Mouse (Mus musculus) MEL (cell line): Measurements from ENCODE around the gene Zfp385b. TPM values are rescaled to one million over a fixed set of nuclear protein-coding genes. Genes with fewer than 3 reads are reported as not detected.

Source experiments
- DNase-seq: peaks from one replicate; pipeline ENCODE4 v3.0.0; 2011; ENCODE audit warnings: low read depth, low spot score
- H3K27ac ChIP-seq: 2 replicates; pipeline ENCODE4 v1.5.1; 2012; ENCODE audit warnings: low read depth, mild to moderate bottlenecking, control low read depth, low read length, moderate library complexity; ENCODE audit not compliant: control insufficient read depth
- H3K27me3 ChIP-seq, 2 experiments: fragments of 150-350 bp in 1 of 2; sonication (generic) in 1 of 2; 2 replicates each; pipeline ENCODE4 v1.6.1; 2012; ENCODE audit warnings: low read length in 2 of 2, mild to moderate bottlenecking in 2 of 2, improper control_type of control experiment in 1 of 2, moderate library complexity in 1 of 2; ENCODE audit not compliant: insufficient read depth in 2 of 2, control insufficient read depth in 1 of 2
- H3K36me3 ChIP-seq, 2 experiments: 2 replicates each; pipeline ENCODE4 v1.6.1; 2012 to 2014; ENCODE audit warnings: low read length in 2 of 2, improper control_type of control experiment in 1 of 2, inconsistent platforms in 1 of 2, mild to moderate bottlenecking in 1 of 2; ENCODE audit not compliant: insufficient read depth in 2 of 2, control insufficient read depth in 1 of 2
- H3K4me1 ChIP-seq, 2 experiments: fragments of 150-350 bp in 1 of 2; sonication (generic) in 1 of 2; 2 replicates each; pipeline ENCODE4 v1.6.1; 2012; ENCODE audit warnings: low read length in 2 of 2, improper control_type of control experiment in 1 of 2, mild to moderate bottlenecking in 1 of 2; ENCODE audit not compliant: insufficient read depth in 2 of 2, control insufficient read depth in 1 of 2
- H3K4me3 ChIP-seq, 2 experiments: fragments of 150-350 bp in 1 of 2; sonication (generic) in 1 of 2; 2 replicates each; pipeline ENCODE4 v1.5.1; 2012; ENCODE audit warnings: low read depth in 2 of 2, low read length in 2 of 2, mild to moderate bottlenecking in 2 of 2, moderate library complexity in 2 of 2, control low read depth in 1 of 2, improper control_type of control experiment in 1 of 2; ENCODE audit not compliant: control insufficient read depth in 1 of 2, insufficient read depth in 1 of 2
- H3K79me2 ChIP-seq: 2 replicates; pipeline ENCODE4 v1.6.1; 2012; ENCODE audit warnings: mild to moderate bottlenecking, low read length, moderate library complexity; ENCODE audit not compliant: control insufficient read depth, poor library complexity, insufficient read depth
- H3K9ac ChIP-seq: 2 replicates; pipeline ENCODE4 v1.6.1; 2012; ENCODE audit warnings: low read depth, mild to moderate bottlenecking, control low read depth, low read length, moderate library complexity; ENCODE audit not compliant: control insufficient read depth, poor library complexity, severe bottlenecking
- H3K9me3 ChIP-seq: fragments of 150-350 bp; sonication (generic); replicated peaks from 2 replicates; pipeline ENCODE4 v1.6.1; 2012; ENCODE audit warnings: mild to moderate bottlenecking, low read length, improper control_type of control experiment, moderate library complexity; ENCODE audit not compliant: insufficient read depth
- BHLHE40 ChIP-seq: IDR thresholded peaks from 2 replicates; pipeline ENCODE4 v1.6.1; 2012; ENCODE audit warnings: low read depth, mild to moderate bottlenecking, inconsistent platforms, low read length, improper control_type of control experiment, borderline replicate concordance
- CTCF ChIP-seq, 3 experiments: IDR thresholded peaks in 2 of 3; conservative IDR thresholded peaks in 1 of 3; 2 replicates each; pipeline ENCODE4 v1.5.1; 2011 to 2012; ENCODE audit warnings: low read length in 3 of 3, low read depth in 2 of 3, mild to moderate bottlenecking in 2 of 3, improper control_type of control experiment in 1 of 3, inconsistent platforms in 1 of 3, mixed read lengths in 1 of 3, moderate library complexity in 1 of 3; ENCODE audit not compliant: control insufficient read depth in 1 of 3, insufficient read depth in 1 of 3, poor library complexity in 1 of 3, severe bottlenecking in 1 of 3
- E2F4 ChIP-seq: IDR thresholded peaks from 2 replicates; pipeline ENCODE4 v1.6.1; 2011; ENCODE audit warnings: low read depth, low read length, improper control_type of control experiment, borderline replicate concordance
- ELF1 ChIP-seq: IDR thresholded peaks from 2 replicates; pipeline ENCODE4 v1.6.1; 2014; ENCODE audit warnings: low read depth, mild to moderate bottlenecking, inconsistent platforms, low read length, improper control_type of control experiment, moderate library complexity
- EP300 ChIP-seq, 2 experiments: IDR thresholded peaks; 2 replicates each; pipeline ENCODE4 v1.6.1; 2011; ENCODE audit warnings: improper control_type of control experiment in 2 of 2, low read length in 2 of 2, low read depth in 1 of 2, mild to moderate bottlenecking in 1 of 2
- KAT2A ChIP-seq: conservative IDR thresholded peaks from 2 replicates; pipeline ENCODE4 v1.6.1; 2012; ENCODE audit warnings: low read depth, low read length, improper control_type of control experiment, inconsistent platforms
- MAFK ChIP-seq: IDR thresholded peaks from 2 replicates; pipeline ENCODE4 v1.6.1; 2011; ENCODE audit warnings: low read depth, mild to moderate bottlenecking, low read length, improper control_type of control experiment, borderline replicate concordance
- MAX ChIP-seq: IDR thresholded peaks from 2 replicates; pipeline ENCODE4 v1.6.1; 2011; ENCODE audit warnings: low read length, improper control_type of control experiment
- MAZ ChIP-seq: IDR thresholded peaks from 2 replicates; pipeline ENCODE4 v1.6.1; 2012; ENCODE audit warnings: low read depth, mild to moderate bottlenecking, inconsistent platforms, low read length, improper control_type of control experiment
- MEF2A ChIP-seq: IDR thresholded peaks from 2 replicates; pipeline ENCODE4 v1.6.1; 2014; ENCODE audit warnings: low read depth, mild to moderate bottlenecking, inconsistent platforms, low read length, improper control_type of control experiment; ENCODE audit not compliant: poor library complexity, insufficient replicate concordance, severe bottlenecking; ENCODE audit errors: extremely low read depth
- MYB ChIP-seq: IDR thresholded peaks from 2 replicates; pipeline ENCODE4 v1.6.1; 2011; ENCODE audit warnings: mild to moderate bottlenecking, low read depth, low read length, improper control_type of control experiment
- SIN3A ChIP-seq: IDR thresholded peaks from 2 replicates; pipeline ENCODE4 v1.6.1; 2012; ENCODE audit warnings: low read length, improper control_type of control experiment, inconsistent platforms
- TAL1 ChIP-seq: IDR thresholded peaks from 2 replicates; pipeline ENCODE4 v1.6.1; 2012; ENCODE audit warnings: mild to moderate bottlenecking, inconsistent platforms, low read length, moderate library complexity, mixed read lengths
- TBP ChIP-seq: IDR thresholded peaks from 2 replicates; pipeline ENCODE4 v1.8.0; 2011; ENCODE audit warnings: low read depth, low read length, improper control_type of control experiment
- TCF12 ChIP-seq: IDR thresholded peaks from 2 replicates; pipeline ENCODE4 v1.6.1; 2014; ENCODE audit warnings: low read depth, mild to moderate bottlenecking, inconsistent platforms, low read length, improper control_type of control experiment, moderate library complexity
- ZC3H11A ChIP-seq: IDR thresholded peaks from 2 replicates; pipeline ENCODE4 v1.6.1; 2012; ENCODE audit warnings: low read depth, mild to moderate bottlenecking, inconsistent platforms, low read length, improper control_type of control experiment
- ZKSCAN1 ChIP-seq: IDR thresholded peaks from 2 replicates; pipeline ENCODE4 v1.6.1; 2012; ENCODE audit warnings: low read depth, mild to moderate bottlenecking, inconsistent platforms, low read length, improper control_type of control experiment, moderate library complexity
- polyA plus RNA-seq, 2 experiments: library from polyadenylated mRNA; stranded (reverse) in 1 of 2; unstranded in 1 of 2; fragments of >175 nt in 1 of 2; fragments of >200 nt in 1 of 2; gene quantifications; 2 replicates each; pipeline versions ENCODE4 v1.2.1 to v1.2.4; 2012; ENCODE audit warnings: low replicate concordance in 2 of 2, low read depth in 1 of 2; ENCODE audit not compliant: insufficient read length in 2 of 2, insufficient read depth in 1 of 2, missing spikeins in 1 of 2
- total RNA-seq: library from RNA; depleted of rRNA; stranded (reverse); fragments of 300-350 nt; gene quantifications from 2 replicates; pipeline ENCODE4 v1.2.3, GENCODE M21; 2012

The Zfp385b gene
- total and polyA plus RNA-seq, 3 experiments, result not detected

DNA sequence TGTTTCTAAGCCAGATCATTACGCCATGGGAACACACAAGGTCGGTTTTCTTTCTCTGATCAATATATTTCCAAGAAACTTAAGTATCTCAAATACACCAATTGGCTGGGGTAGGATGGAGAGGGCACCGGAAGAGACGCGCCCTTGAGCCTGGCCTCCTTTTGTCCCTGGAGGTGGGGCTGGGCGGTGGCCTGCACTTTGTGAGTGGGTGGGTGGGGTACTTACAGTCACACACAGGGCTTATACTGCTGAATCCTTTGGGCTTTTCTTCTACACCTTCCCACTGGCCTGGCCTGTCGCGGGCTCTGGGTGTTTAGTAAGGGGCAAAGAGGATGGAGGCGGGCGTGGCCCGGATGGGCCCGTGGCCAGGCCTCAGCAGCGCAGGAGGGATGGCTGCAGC is 407.8 kb downstream of the Zfp385b start:
- Histone ChIP-seq H3K79me2 (no peaks in the 10 kb centered on the region), H3K4me1 (no peaks in the 10 kb centered on the region), H3K9ac (no peak overlapping the region), H3K36me3 (no peaks in the 10 kb centered on the region), H3K4me3 (no peak overlapping the region), H3K9me3 (no peaks in the 10 kb centered on the region), H3K27me3 (no peaks in the 10 kb centered on the region), H3K27ac (no peak overlapping the region)
- no peak for TF ChIP-seq TBP
- no peak for TF ChIP-seq MAX
- no peak for TF ChIP-seq ZKSCAN1
- TF ChIP-seq SIN3A, result no peak
- TF ChIP-seq MYB, result no peak
- no peak for TF ChIP-seq BHLHE40
- no peak for TF ChIP-seq ELF1
- no peak for DNase-seq

DNA sequence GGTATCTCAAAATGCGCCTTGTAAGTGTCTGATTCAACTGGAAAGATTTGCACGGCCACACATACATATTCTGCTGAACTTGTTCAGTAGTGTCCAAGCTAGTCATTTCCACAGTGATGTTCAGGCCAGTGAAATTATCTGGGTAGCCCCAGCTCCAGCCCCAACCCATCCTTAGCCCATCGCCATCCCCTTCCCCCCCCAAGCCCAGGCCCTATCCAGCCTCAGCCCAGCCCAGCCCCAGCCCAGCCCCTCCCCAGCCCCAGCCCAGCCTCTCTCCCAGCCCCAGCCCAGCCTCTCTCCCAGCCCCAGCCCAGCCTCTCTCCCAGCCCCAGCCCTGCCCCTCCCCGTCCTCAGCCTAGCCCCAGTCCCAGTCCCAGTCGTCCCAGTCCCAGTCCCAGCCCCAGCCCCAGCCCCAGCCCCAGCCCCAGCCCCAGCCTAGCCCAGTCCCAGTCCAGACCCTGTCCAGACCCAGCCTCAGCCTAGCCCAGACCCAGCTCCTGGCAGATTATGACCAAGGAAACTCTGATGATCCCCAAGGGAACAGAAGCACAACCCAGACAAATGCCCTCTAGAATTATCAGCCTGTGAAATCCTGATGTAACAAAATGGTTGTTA is 409.8 kb downstream of the Zfp385b start:
- TF ChIP-seq KAT2A, result no peak
- no peak for TF ChIP-seq ZC3H11A
- no peak for TF ChIP-seq E2F4
- no peak for TF ChIP-seq MAZ
- TF ChIP-seq MEF2A, result no peak
- TF ChIP-seq TAL1, result no peak
- Histone ChIP-seq H3K4me1 (no peaks in the 10 kb centered on the region), H3K36me3 (no peaks in the 10 kb centered on the region)

DNA sequence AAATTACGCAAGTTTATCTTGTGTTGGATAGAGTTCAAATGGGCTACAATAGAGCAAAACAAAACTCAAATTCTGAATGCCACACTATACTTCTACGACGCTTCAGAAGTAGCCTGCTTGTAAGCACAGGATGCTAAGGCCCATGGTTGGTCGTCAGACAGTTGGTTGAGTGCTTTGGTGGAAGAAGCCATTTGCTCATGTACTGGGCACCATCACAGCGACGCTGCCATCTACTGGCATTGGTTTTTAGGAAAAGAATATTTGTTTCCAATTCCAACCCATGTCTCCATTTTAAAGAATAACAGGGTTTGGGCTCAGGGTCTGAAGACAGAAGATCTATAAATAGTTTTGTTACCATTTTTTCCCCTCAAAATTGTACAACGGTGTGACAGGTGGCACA is 410.5 kb downstream of the Zfp385b start:
- no peak for DNase-seq
- H3K27ac ChIP-seq, result no peak overlapping the region
- no peaks in the 10 kb centered on the region for H3K36me3 ChIP-seq
- H3K79me2 ChIP-seq, result no peaks in the 10 kb centered on the region
- no peak for TF ChIP-seq EP300 (IDR thresholded peaks at IDR 0.05; ENCODE audit: low read depth in 1 of 2, low read length in 2 of 2)
- no peak for TF ChIP-seq ZKSCAN1
- TF ChIP-seq MAX, result no peak
- 0 out of 6 replicates have a peak, but pooled peaks of 1 of the 3 experiments have one; percentile 4 for TF ChIP-seq CTCF (IDR thresholded peaks at IDR 0.05 in 2 of 3, conservative IDR thresholded peaks at IDR 0.05 in 1 of 3; ENCODE audit: control insufficient read depth in 1 of 3, insufficient read depth in 1 of 3, low read depth in 2 of 3, low read length in 3 of 3, poor library complexity in 1 of 3, severe bottlenecking in 1 of 3)
- no peak for TF ChIP-seq TCF12
- TF ChIP-seq MAFK, result no peak
- no peak for TF ChIP-seq BHLHE40
- TF ChIP-seq, all 39 proteins: peak for 1
- Histone ChIP-seq H3K4me1 (no peaks in the 10 kb centered on the region), H3K9ac (no peak overlapping the region), H3K4me3 (no peak overlapping the region), H3K9me3 (no peaks in the 10 kb centered on the region), H3K27me3 (no peaks in the 10 kb centered on the region)

More for the DNA sequence above, 409.8 kb downstream of the Zfp385b start:
- Histone ChIP-seq H3K4me3 (no peak overlapping the region), H3K9ac (no peak overlapping the region), H3K79me2 (no peaks in the 10 kb centered on the region), H3K9me3 (no peaks in the 10 kb centered on the region), H3K27me3 (no peaks in the 10 kb centered on the region), H3K27ac (no peak overlapping the region)
- no peak for DNase-seq
